8 mouse cellular contexts compared by ENCODE assay signal in the genomic region with DNA sequence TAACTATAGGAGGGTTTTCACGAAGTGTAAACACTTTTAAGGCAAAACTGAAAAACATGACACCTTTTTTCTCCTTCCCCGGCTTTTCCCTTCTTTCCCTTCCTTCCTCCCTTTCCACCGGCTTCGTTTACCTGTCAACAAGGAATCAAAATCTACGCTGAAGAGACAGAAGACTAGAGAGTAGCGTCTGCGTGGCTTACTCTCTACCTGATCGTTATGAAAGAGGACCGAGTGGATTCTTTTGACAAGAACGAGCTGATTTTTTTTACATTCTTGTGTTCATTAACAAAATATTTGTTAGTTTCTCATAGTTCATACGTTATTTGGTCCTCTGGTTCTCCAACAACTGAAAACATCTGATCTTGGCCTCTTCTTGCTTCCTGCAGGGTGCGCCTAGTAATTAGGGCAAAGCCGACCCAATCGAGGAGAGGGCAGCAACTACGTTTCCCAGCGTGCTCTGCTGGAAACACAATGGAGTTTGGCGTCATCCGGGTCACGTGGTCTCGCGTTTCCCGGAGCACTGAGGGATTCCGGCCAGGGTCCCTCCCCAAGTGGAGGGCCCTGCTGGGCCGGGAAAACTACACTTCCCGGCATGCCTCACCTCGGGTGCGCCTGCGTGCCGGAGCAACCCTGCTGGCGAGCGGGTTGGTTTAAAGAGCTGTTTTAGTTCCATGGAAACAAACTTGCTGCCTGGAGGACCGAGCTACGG. TPM values are rescaled to one million over a fixed set of nuclear protein-coding genes. Genes with fewer than 3 reads are reported as not detected.
DNase-seq lines count a peak whose midpoint lies in the region; ATAC-seq and TF ChIP-seq lines count a peak whose summit lies in the region.

TSS of gene Ccdc150 (plus strand) at position 526 of the 709 bp plus-strand sequence.

- peak within 1 kb of the TSS; percentile 54 for H3K4me3 ChIP-seq in bone marrow, adult 2 months (replicated peaks; ENCODE audit: control insufficient read depth, low read depth, low read length)
- peak within 1 kb of the TSS; percentile 51 for H3K4me3 ChIP-seq in embryonic facial prominence, embryonic 14.5 days (ENCODE audit: low read depth, low read length)
- H3K4me3 ChIP-seq in limb, embryonic 13.5 days, result peak within 1 kb of the TSS; percentile 56
- H3K4me3 ChIP-seq in midbrain, embryonic 15.5 days, result peak within 1 kb of the TSS; percentile 48

- peak; percentile 100 for ATAC-seq in embryonic facial prominence, embryonic 14.5 days (ENCODE audit: low read depth)
- peak; percentile 100 for ATAC-seq in limb, embryonic 13.5 days (ENCODE audit: low FRiP score, low read depth)
- ATAC-seq in midbrain, embryonic 15.5 days (replicated peaks), result peak; percentile 100

- 21% methylated on average over 33 of the region's 33 CpGs for WGBS in bone marrow, adult 2 months
- 15% methylated on average over 33 of the region's 33 CpGs for WGBS in embryonic facial prominence, embryonic 14.5 days
- WGBS in limb, embryonic 13.5 days, result 20% methylated on average over 33 of the region's 33 CpGs
- 17% methylated on average over 33 of the region's 33 CpGs for WGBS in midbrain, embryonic 15.5 days

- H3K27me3 ChIP-seq in embryonic facial prominence, embryonic 14.5 days (replicated peaks; ENCODE audit: control insufficient read depth, insufficient read depth, low read length), result no peaks in the 10 kb centered on the region
- no peaks in the 10 kb centered on the region for H3K27me3 ChIP-seq in limb, embryonic 13.5 days
- H3K27me3 ChIP-seq in midbrain, embryonic 15.5 days (replicated peaks), result no peaks in the 10 kb centered on the region

- no peak within 1 kb of the TSS for H3K27ac ChIP-seq in bone marrow, adult 2 months (ENCODE audit: control insufficient read depth, insufficient read depth, low read depth, low read length, poor library complexity)
- H3K27ac ChIP-seq in embryonic facial prominence, embryonic 14.5 days (replicated peaks; ENCODE audit: low read depth, low read length), result no peak within 1 kb of the TSS; the same call in 1 of the 2 replicates
- H3K27ac ChIP-seq in limb, embryonic 13.5 days, result no peak within 1 kb of the TSS; the same call in 1 of the 2 replicates
- H3K27ac ChIP-seq in midbrain, embryonic 15.5 days, result no peak within 1 kb of the TSS

- no peak for TF ChIP-seq POLR2A in bone marrow, adult 2 months (IDR thresholded peaks at IDR 0.05; ENCODE audit: borderline replicate concordance, control insufficient read depth, low read depth, low read length)

- H3K4me1 ChIP-seq in bone marrow, adult 2 months (ENCODE audit: control insufficient read depth, insufficient read depth, low read length), result no peaks in the 10 kb centered on the region
- peaks cover 5% of the 10 kb centered on the region; the same call in 1 of the 2 replicates for H3K4me1 ChIP-seq in embryonic facial prominence, embryonic 14.5 days (ENCODE audit: control insufficient read depth, insufficient read depth, low read length)
- H3K4me1 ChIP-seq in limb, embryonic 13.5 days, result peaks cover 6% of the 10 kb centered on the region; the same call in 1 of the 2 replicates
- peaks cover 8% of the 10 kb centered on the region for H3K4me1 ChIP-seq in midbrain, embryonic 15.5 days

- H3K9me3 ChIP-seq in embryonic facial prominence, embryonic 14.5 days (ENCODE audit: control insufficient read depth, low read length), result no peaks in the 10 kb centered on the region
- no peaks in the 10 kb centered on the region for H3K9me3 ChIP-seq in limb, embryonic 13.5 days
- no peaks in the 10 kb centered on the region for H3K9me3 ChIP-seq in midbrain, embryonic 15.5 days

- 0 out of 2 replicates have a peak, but pooled peaks have one; percentile 12 for TF ChIP-seq CTCF in bone marrow, adult 2 months (IDR thresholded peaks at IDR 0.05; ENCODE audit: control insufficient read depth, insufficient read depth, low read length)

- H3K9ac ChIP-seq in embryonic facial prominence, embryonic 14.5 days (ENCODE audit: low read depth, low read length), result peak within 1 kb of the TSS; percentile 68
- peak within 1 kb of the TSS; percentile 70 for H3K9ac ChIP-seq in limb, embryonic 13.5 days
- H3K9ac ChIP-seq in midbrain, embryonic 15.5 days, result peak within 1 kb of the TSS; percentile 31

- peak within 1 kb of the TSS; percentile 75 for H3K4me2 ChIP-seq in embryonic facial prominence, embryonic 14.5 days (ENCODE audit: low read depth, low read length)
- H3K4me2 ChIP-seq in limb, embryonic 13.5 days (replicated peaks), result peak within 1 kb of the TSS; percentile 80
- peak within 1 kb of the TSS; percentile 76 for H3K4me2 ChIP-seq in midbrain, embryonic 15.5 days

- peak; percentile 97 for DNase-seq in 3T3-L1 (ENCODE audit: low read depth, low spot score)
- DNase-seq in embryonic facial prominence, embryonic 14.5 days (ENCODE audit: low spot score), result peak; percentile 99
- DNase-seq in heart, adult 9 months (ENCODE audit: low spot score in 2 of 2), result peak; percentile 97
- peak; percentile 98 for DNase-seq in kidney, adult 9 months
- DNase-seq in spleen, adult 18-20 months, result peak; percentile 61 to 66

- no peaks in the 10 kb centered on the region for H3K36me3 ChIP-seq in embryonic facial prominence, embryonic 14.5 days (ENCODE audit: control insufficient read depth, insufficient read depth, low read length)
- H3K36me3 ChIP-seq in limb, embryonic 13.5 days, result no peaks in the 10 kb centered on the region
- no peaks in the 10 kb centered on the region for H3K36me3 ChIP-seq in midbrain, embryonic 15.5 days (replicated peaks)

RNA-seq across cellular contexts. Expression of gene Ccdc150, which starts in this region (rescaled TPM):
- polyA plus RNA-seq in bone marrow, adult 2 months (2011; ENCODE audit: insufficient read depth, insufficient read length, low replicate concordance, missing spikeins), result 4.0 and 15.8 TPM in 2 replicates
- 0.14 and 0.20 TPM in 2 replicates for polyA plus RNA-seq in embryonic facial prominence, embryonic 14.5 days (2014; fragmentation: Nextera tagmentation; extraction: Ambion mirVana)
- 0.23 and 0.43 TPM in 2 replicates for polyA plus RNA-seq in limb, embryonic 13.5 days (2015; fragmentation: Nextera tagmentation; extraction: Ambion mirVana)
- 0.09 and 0.14 TPM in 2 replicates for polyA plus RNA-seq in midbrain, embryonic 15.5 days (2015; fragmentation: Nextera tagmentation; extraction: Ambion mirVana)

Comparison
In these comparisons a context has a peak if more than half of its experiments do, and no peak if none do; other contexts are left out.
1. Peak in DNase-seq, ATAC-seq, H3K4me3 ChIP-seq, H3K9ac ChIP-seq and H3K4me2 ChIP-seq in embryonic facial prominence, embryonic 14.5 days; RNA of the gene not detected or under 1 TPM.
2. Peak in ATAC-seq, H3K4me3 ChIP-seq, H3K9ac ChIP-seq and H3K4me2 ChIP-seq in limb, embryonic 13.5 days; RNA of the gene not detected or under 1 TPM.
3. Peak in ATAC-seq, H3K4me3 ChIP-seq, H3K9ac ChIP-seq and H3K4me2 ChIP-seq in midbrain, embryonic 15.5 days; RNA of the gene not detected or under 1 TPM.